Mouse (Mus musculus): ENCODE data around the gene Olfr97.
"Not testable (repeated sequence)": the region's sequence is repeated elsewhere in the genome, so short reads cannot be mapped to it uniquely, and the experiment has no call there.

Olfr97 gene

DNA sequence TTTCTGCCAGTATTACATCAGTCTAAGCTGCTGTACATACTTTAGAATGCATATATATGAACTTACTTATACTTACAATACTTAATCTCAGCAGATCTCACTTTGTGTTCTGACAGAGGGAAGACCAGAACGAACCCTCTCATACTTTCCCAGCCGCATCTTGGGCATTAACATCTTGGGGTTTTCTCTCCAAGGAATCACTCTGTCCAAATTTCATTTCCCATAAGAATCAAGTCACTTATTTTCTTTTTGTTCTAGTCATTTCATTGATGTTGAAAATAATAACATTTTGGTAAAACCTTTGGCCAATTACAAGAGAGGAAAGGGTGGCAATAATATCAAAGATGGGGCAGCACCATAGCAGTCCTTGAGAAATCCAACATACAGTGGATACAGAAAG lies at the start of gene Olfr97:
TSS of gene Olfr97 (minus strand) at position 101 of the 400 bp plus-strand sequence.
- DNase-seq, result not testable (repeated sequence)

- no peak for DNase-seq
Observed at GRCm38 (mm10) chr17:37283360-37283759, 46.2 kb upstream of the Olfr97 start, which contains the start of gene Olfr99. Gene Olfr99, minus strand, starts transcription at chr17:37283460.

- no peak for DNase-seq
Observed at GRCm38 (mm10) chr17:37280331-37280730, 43.2 kb upstream of the Olfr97 start.

DNA sequence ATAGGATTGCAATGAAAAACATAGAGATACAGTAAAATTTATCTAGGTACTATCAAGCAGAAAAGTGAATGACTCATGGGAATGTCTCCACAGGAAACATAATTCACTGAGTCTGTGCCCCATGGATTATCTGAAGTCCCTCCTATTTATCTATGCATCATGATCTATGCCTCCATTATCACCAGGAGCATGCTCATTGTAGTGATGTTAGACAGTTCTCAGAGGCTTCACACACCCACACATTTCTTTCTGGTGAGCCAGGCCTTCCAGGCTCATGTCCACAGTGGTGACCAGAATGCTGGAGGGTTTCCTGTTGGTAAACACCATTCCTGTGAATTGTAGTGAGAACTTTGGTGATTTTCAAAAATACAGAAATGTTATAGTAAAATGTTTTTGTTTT lies 39.4 kb upstream of the Olfr97 start:
- DNase-seq, result no peak

GRCm38 (mm10) chr17:37275626-37276248 lies 38.6 kb upstream of the Olfr97 start:
- DNase-seq, result no peak

GRCm38 (mm10) chr17:37270702-37271092 lies 33.6 kb upstream of the Olfr97 start:
- DNase-seq, result peak in 1 of 2 experiments; percentile 8

DNA sequence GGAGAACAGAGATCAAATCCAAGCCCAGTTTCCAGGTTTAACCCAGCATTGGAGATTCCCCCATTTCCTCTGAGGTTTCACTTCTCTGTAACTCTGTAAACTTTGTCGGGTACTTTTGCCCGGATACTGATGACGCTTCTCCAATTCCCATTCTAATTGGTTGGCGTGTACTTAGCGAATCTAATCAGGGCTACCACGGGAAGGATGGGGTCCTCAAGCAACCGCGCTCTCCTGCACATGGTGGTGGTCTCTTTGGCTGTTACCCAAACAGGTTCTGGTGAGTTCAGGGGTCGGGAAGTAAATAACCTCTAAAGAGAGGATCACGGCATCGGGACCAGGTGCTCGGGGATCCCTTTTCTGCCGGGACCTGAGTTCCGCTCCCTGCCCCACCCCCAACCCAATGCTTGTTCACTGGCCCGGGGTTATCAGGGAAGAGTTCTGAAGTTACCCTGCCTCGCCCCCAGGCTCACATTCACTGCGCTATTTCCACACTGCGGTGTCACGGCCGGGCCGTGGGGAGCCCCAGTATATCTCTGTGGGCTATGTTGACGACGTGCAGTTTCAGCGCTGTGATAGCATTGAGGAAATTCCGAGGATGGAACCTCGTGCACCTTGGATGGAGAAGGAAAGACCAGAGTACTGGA lies 33.0 kb upstream of the Olfr97 start, which contains the start of gene H2-M3:
TSS of gene H2-M3 (plus strand) at position 163 of the 644 bp plus-strand sequence.
- peak; percentile 89 to 91 for DNase-seq

DNA sequence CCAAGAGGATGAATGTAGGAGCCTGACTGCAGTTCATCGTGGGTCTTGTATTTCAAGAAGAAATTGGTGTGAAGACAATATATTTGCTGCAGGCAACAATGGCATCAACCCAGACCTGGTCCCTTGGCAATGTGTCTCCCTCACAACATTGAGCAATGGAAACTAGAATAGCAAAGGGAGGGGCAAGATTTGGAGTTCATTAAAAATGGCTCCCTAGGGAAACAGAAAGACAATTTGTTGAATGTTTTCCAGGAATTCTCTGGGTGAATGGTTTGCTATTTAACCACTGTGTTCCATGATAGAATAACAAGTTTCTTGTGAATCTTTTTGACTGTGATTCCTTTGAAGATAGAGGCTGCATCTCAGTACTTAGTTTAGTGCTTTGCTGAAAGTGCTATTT lies 26.5 kb upstream of the Olfr97 start, which contains the start of gene Olfr98:
TSS of gene Olfr98 (minus strand) at position 124 of the 400 bp plus-strand sequence.
- no peak for DNase-seq

DNA sequence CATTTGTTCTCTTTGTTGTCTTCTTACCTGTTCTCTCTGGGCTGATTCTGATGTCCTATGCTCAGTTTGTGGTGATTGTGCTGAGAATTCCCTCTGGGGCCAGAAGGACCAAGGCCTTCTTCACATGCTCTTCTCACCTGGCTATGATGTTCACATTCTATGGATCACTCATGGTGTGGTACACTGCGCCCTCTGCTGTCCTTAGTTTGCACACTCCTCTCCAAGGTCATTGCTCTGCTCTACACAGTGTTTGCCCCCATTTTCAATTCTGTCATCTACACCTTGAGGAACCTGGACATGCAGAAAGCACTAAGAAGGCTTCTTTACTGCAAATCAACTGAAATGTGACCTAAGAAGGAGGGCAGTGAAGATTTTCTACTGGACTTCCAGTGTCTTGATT lies 13.4 kb upstream of the Olfr97 start:
- DNase-seq, result peak; percentile 23 to 32

DNA sequence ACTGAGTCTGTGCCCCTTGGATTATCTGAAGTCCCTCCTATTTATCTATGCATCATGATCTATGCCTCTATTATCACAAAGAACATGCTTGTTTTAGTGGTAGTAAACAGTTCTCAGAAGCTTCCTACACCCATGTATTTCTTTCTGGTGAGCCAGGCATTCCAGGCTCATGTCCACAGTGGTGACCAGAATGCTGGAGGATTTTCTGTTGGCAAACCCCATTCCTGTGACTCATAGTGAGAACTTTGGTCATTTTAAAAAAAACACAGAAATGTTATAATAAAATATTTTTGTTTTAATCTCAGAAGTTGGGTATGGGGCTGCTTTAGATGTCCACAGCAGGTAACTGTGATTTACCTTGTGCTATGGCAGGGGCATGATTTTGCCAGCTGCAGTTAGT lies 12.3 kb upstream of the Olfr97 start:
- DNase-seq, result no peak

GRCm38 (mm10) chr17:37246715-37247114 lies 9.6 kb upstream of the Olfr97 start:
- peak; percentile 28 to 33 for DNase-seq

- DNase-seq, result no peak
Observed at GRCm38 (mm10) chr17:37242198-37242597, 5.1 kb upstream of the Olfr97 start.

DNA sequence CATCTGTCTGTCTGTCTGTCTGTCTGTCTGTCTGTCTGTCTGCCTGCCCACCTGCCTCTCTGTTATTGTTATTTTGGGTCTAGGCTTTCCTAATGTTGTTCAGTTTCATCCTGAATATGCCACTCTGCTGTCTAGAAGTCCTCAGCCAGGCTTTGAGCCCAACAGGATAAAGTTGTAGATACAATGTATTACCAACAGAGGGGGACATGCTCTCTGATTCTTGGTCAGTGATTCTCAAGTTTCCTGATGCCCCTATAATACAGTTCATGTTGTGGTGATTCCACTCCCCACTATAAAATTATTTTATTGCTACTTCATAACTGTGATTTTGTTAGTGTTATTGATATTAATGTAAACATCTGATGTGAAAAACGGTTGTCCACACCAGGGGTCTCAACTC lies 15.3 kb downstream of the Olfr97 start:
- DNase-seq, result no peak

GRCm38 (mm10) chr17:37219846-37220245 lies 17.3 kb downstream of the Olfr97 start, which contains the start of gene Olfr96:
Gene Olfr96, plus strand, starts transcription at chr17:37220146.
- no peak for DNase-seq

DNA sequence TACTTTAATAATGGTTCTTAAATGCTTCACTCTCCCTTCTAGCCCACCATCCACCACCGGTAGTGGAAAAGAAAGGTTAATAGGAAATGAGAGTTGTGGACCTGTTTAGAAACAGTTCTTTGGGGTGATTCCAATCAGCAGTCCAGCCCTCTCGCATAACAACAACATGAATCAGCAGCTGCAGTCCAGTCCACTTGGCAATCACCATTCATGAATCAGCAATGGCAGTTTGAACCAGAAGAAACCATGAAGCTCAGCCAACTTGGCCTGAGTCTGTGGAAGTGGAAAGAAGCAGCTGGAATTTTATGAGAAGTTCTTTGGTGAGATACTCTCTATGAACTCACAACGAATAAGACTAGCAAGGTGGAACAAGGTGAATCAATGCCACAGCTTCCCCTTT lies 18.6 kb downstream of the Olfr97 start:
- DNase-seq, result no peak

- DNase-seq, result no peak
Observed at GRCm38 (mm10) chr17:37213018-37213417, 24.1 kb downstream of the Olfr97 start, which contains the start of gene Olfr95. Gene Olfr95, minus strand, starts transcription at chr17:37213118.

DNA sequence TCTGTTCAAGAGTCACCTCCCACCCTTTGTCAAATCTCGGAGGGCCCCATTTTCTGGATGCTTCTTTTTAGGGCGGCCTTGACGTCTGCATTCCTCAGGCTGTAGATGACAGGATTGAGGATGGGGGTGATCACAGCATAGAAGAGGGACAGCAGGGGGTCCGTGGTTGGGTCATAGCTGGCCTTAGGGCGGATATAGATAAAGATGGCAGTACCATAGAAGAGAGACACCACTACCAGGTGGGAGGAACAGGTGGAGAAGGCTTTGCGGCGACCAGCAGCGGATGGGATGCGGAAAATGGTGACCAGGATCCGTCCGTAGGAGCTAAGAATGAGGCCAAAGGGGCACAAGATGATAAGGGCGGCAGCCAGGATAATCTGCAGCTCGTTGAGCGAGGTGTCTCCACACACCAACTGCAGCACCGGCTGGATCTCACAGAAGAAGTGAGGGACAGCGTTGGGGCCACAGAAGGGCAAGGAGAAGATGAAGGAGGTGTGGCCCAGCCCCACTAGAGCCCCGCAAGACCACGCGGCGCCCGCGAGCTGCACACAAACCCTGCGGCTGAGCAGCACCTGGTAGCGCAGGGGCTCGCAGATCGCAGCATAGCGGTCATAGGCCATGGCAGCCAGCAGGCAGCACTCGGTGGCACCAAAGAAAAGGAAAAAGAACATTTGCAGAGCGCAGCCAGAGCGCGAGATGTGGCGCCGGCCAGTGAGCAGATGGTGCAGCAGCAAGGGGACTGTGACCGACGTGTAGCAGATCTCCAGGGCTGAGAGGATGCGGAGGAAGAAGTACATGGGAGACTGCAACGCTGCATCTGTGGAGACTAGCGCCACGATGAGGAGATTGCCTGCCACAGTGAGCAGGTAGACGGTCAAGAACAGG lies 26.0 kb downstream of the Olfr97 start:
- peak; percentile 49 to 56 for DNase-seq

DNA sequence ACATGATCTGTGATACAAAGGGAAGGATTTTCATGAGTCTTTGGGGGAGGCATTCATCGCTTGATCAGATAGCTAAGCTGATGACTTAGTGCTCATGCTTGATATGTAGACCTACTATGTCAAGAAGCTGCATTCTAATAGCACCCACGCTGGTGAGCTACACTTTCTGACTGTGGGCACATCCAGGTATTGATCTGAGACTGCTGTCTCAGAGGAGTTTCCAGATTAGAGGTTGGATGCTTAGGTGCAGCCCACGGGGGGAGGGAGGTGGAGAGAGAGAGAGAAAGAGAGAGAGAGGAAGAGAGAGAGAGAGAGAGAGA lies 33.3 kb downstream of the Olfr97 start:
- DNase-seq, result no peak

- peak; percentile 87 to 92 for DNase-seq
Observed at GRCm38 (mm10) chr17:37203206-37203916, 33.8 kb downstream of the Olfr97 start.

- no peak for DNase-seq
Observed at GRCm38 (mm10) chr17:37200894-37201293, 36.2 kb downstream of the Olfr97 start, which contains the start of gene Olfr94. Gene Olfr94, minus strand, starts transcription at chr17:37200994.

DNA sequence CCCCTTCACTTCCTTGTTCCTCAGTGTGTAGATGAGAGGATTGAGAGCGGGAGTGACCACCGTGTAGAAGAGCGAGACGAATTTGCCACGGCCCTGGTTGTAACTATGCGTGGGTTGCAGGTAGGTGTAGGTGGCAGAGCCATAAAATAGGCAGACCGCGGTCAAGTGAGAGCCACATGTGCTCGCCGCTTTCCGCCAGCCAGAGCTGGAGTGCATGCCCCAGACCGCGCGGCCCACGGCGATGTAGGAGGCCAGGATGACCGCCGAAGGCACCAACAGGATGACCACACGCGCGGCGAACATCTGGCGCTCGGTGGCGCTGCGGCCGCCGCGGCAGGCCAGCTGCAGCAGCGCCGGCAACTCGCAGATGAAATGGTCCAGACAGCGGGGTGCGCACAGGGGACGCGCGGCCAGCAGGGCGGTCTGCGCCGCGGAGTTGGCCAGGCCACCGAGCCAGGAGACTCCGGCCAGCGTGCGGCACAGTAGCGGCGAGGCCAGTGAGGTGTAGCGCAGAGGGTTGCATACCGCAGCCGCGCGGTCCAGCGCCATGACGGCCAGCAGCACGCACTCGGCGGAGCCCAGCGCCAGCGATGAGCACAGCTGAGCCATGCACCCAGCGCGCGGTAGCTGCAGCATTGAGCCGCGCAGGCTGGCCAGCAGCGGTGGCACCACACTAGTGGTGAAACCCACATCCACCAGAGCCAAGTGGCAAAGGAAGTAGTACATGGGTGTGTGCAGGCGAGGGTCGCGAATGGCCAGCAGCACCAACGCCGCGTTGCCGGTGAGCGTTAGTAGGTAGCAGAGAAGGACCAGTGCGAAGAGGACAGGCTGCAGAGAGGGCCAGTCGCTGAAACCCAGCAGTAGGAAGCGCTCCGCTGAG lies 40.0 kb downstream of the Olfr97 start:
- peak; percentile 62 to 64 for DNase-seq

- no peak for DNase-seq
Observed at GRCm38 (mm10) chr17:37194782-37195181, 42.3 kb downstream of the Olfr97 start.

Data from cerebellum, postnatal 10 days (tissue).